Mouse (Mus musculus): ENCODE measurements around the gene Dnajc15.

- TF ChIP-seq CTCF (IDR thresholded peaks at IDR 0.05; ENCODE audit: insufficient read depth, low read depth, low read length) (no peak), POLR2A (IDR thresholded peaks at IDR 0.05; ENCODE audit: insufficient read depth, low read depth, low read length) (no peak)
Measured at GRCm38 (mm10) chr14:77853951-77854350, 21.0 kb downstream of the Dnajc15 start.

All from olfactory bulb, adult 2 months (tissue).